18 mouse cellular contexts compared by ENCODE assay signal in the genomic region with DNA sequence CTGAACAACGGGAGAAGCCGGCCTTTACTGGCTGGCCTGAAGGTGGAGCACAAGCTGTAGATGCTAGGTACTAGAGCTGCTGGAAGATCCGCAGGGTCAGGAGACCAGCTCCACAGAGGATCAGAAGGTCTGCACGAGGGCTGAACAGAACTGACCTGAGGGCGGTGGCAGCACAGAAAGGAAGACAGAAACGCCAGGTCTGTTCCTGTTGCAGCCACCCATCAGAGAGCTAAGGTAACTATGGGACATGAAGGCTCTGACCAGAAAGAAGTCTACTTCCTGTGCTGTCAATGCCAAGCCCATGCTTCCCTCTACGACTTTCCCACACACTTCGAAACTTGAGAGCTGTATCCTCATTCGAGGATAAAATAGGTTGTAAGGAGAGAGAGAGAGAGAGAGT. TPM values are rescaled to one million over a fixed set of nuclear protein-coding genes. Genes with fewer than 3 reads are reported as not detected.
A peak's percentile ranks its signal among the peaks of the same experiment; 100 is the strongest.
DNase-seq lines count a peak whose midpoint lies in the region; ATAC-seq and TF ChIP-seq lines count a peak whose summit lies in the region.
"Had no signal": no experiment of that assay in that cellular context is flagged by ENCODE, and none has a peak within 500 bp of the region (broad histone marks: within the 10 kb centered on the region; RNA-seq: fewer than 3 reads in every experiment).

No protein-coding gene starts in this region.

- no peak overlapping the region for H3K9ac ChIP-seq in kidney, embryonic 16.5 days (replicated peaks; ENCODE audit: low read length)
- no peak overlapping the region for H3K9ac ChIP-seq in kidney, embryonic 14.5 days (ENCODE audit: low read depth, low read length)
- H3K9ac ChIP-seq in liver, postnatal 0 days (replicated peaks), result no peak overlapping the region
- H3K9ac ChIP-seq: forebrain, embryonic 13.5 days; heart, embryonic 15.5 days; lung, embryonic 15.5 days had no signal

- ATAC-seq in kidney, embryonic 16.5 days (ENCODE audit: low FRiP score, low TSS enrichment), result peak; percentile 40; the same call in 1 of the 2 replicates
- no peak for ATAC-seq in kidney, embryonic 14.5 days (ENCODE audit: low FRiP score, low TSS enrichment)
- no peak for ATAC-seq in liver, postnatal 0 days
- ATAC-seq: forebrain, embryonic 13.5 days had no signal

- peak; percentile 73 for DNase-seq in heart, adult 11 months
- DNase-seq in heart, postnatal 14 days, result no peak
- DNase-seq in ZHBTc4 (ENCODE audit: low read depth, low spot score), result peak; percentile 13
- DNase-seq in liver, postnatal 0 days, result no peak
- no peak for DNase-seq in thymus, postnatal 10 days (ENCODE audit: low spot score in 2 of 2)
- DNase-seq in layer of hippocampus, adult 9-11 months, result no peak
- DNase-seq: adrenal gland, adult 2 months; cerebellum, adult 11 months; cerebellum, postnatal 25 days; gastrocnemius, postnatal 36 days; right cerebral cortex, postnatal 14 days had no signal

- H3K4me1 ChIP-seq in kidney, embryonic 16.5 days (ENCODE audit: insufficient read depth, low read length), result no peaks in the 10 kb centered on the region
- no peaks in the 10 kb centered on the region for H3K4me1 ChIP-seq in kidney, embryonic 14.5 days (ENCODE audit: control insufficient read depth, insufficient read depth, low read length)
- no peaks in the 10 kb centered on the region; the same call in 1 of the 2 replicates for H3K4me1 ChIP-seq in liver, postnatal 0 days (ENCODE audit: insufficient read depth)
- H3K4me1 ChIP-seq: embryonic facial prominence, embryonic 10.5 days; hindbrain, embryonic 10.5 days; lung, embryonic 15.5 days had no signal

- no peaks in the 10 kb centered on the region for H3K36me3 ChIP-seq in kidney, embryonic 16.5 days (ENCODE audit: insufficient read depth, low read length)
- H3K36me3 ChIP-seq in kidney, embryonic 14.5 days (ENCODE audit: control insufficient read depth, insufficient read depth, low read length), result no peaks in the 10 kb centered on the region
- no peaks in the 10 kb centered on the region for H3K36me3 ChIP-seq in liver, postnatal 0 days (replicated peaks; ENCODE audit: insufficient read depth, low read length)
- H3K36me3 ChIP-seq: heart, embryonic 15.5 days; lung, embryonic 15.5 days had no signal

- no peak overlapping the region for H3K4me3 ChIP-seq in kidney, embryonic 16.5 days (ENCODE audit: low read length)
- no peak overlapping the region for H3K4me3 ChIP-seq in kidney, embryonic 14.5 days (ENCODE audit: low read length)
- no peak overlapping the region for H3K4me3 ChIP-seq in liver, postnatal 0 days (ENCODE audit: low read depth, low read length)
- H3K4me3 ChIP-seq: embryonic facial prominence, embryonic 10.5 days; forebrain, embryonic 13.5 days; heart, embryonic 15.5 days; hindbrain, embryonic 10.5 days; lung, embryonic 15.5 days had no signal

- no peak overlapping the region for H3K27ac ChIP-seq in kidney, embryonic 16.5 days (ENCODE audit: low read length)
- no peak overlapping the region for H3K27ac ChIP-seq in kidney, embryonic 14.5 days (ENCODE audit: low read depth, low read length)
- no peak overlapping the region for H3K27ac ChIP-seq in liver, postnatal 0 days (ENCODE audit: low read depth)
- H3K27ac ChIP-seq: embryonic facial prominence, embryonic 10.5 days; forebrain, embryonic 13.5 days; heart, embryonic 15.5 days; hindbrain, embryonic 10.5 days; lung, embryonic 15.5 days had no signal

- no peak for TF ChIP-seq EP300 in liver, postnatal 0 days (IDR thresholded peaks at IDR 0.05; ENCODE audit: low read depth)

- no peaks in the 10 kb centered on the region for H3K27me3 ChIP-seq in kidney, embryonic 16.5 days (ENCODE audit: insufficient read depth, low read length)
- H3K27me3 ChIP-seq in kidney, embryonic 14.5 days (ENCODE audit: control insufficient read depth, insufficient read depth, low read length), result no peaks in the 10 kb centered on the region
- no peaks in the 10 kb centered on the region for H3K27me3 ChIP-seq in liver, postnatal 0 days (ENCODE audit: insufficient read depth, low read length)
- H3K27me3 ChIP-seq: forebrain, embryonic 13.5 days; heart, embryonic 15.5 days; lung, embryonic 15.5 days had no signal

- 0 out of 2 replicates have a peak, but pooled peaks have one; percentile 10 for TF ChIP-seq CTCF in liver, postnatal 0 days (IDR thresholded peaks at IDR 0.05; ENCODE audit: low read depth)

- WGBS in kidney, embryonic 16.5 days, result 59% methylated on average over 9 of the region's 9 CpGs
- WGBS in kidney, embryonic 14.5 days, result 64% methylated on average over 9 of the region's 9 CpGs
- 45% methylated on average over 9 of the region's 9 CpGs for WGBS in liver, postnatal 0 days (ENCODE audit: insufficient replicate concordance)

- H3K4me2 ChIP-seq in kidney, embryonic 16.5 days (replicated peaks; ENCODE audit: low read depth, low read length), result no peak overlapping the region
- H3K4me2 ChIP-seq in kidney, embryonic 14.5 days (replicated peaks; ENCODE audit: low read depth, low read length), result no peak overlapping the region
- H3K4me2 ChIP-seq in liver, postnatal 0 days (ENCODE audit: low read depth, low read length), result no peak overlapping the region
- H3K4me2 ChIP-seq: forebrain, embryonic 13.5 days; heart, embryonic 15.5 days; lung, embryonic 15.5 days had no signal

- no peaks in the 10 kb centered on the region for H3K9me3 ChIP-seq in kidney, embryonic 16.5 days (ENCODE audit: low read length)
- no peaks in the 10 kb centered on the region for H3K9me3 ChIP-seq in kidney, embryonic 14.5 days (ENCODE audit: control insufficient read depth, low read length)
- no peaks in the 10 kb centered on the region for H3K9me3 ChIP-seq in liver, postnatal 0 days (ENCODE audit: low read length)
- H3K9me3 ChIP-seq: embryonic facial prominence, embryonic 10.5 days; forebrain, embryonic 13.5 days; heart, embryonic 15.5 days; hindbrain, embryonic 10.5 days; lung, embryonic 15.5 days had no signal

- intact Hi-C loops in heart, postnatal 14 days (cut with DNase I), result loop anchor here (5.0 kb wide), 2 partner anchors 51 to 151 kb away; partner anchors contain the start of gene Abhd12

RNA-seq across cellular contexts. Expression of gene Abhd12, which starts 53.3 kb away (rescaled TPM):
- 10 to 100 TPM; 34.9 to 39.7 TPM for total RNA-seq in heart, postnatal 14 days (2021)
- 71.0 and 74.1 TPM in 2 replicates for polyA plus RNA-seq in kidney, embryonic 16.5 days (2015; fragmentation: Nextera tagmentation; extraction: Ambion mirVana)
- 46.7 and 72.0 TPM in 2 replicates for polyA plus RNA-seq in kidney, embryonic 14.5 days (2014; fragmentation: Nextera tagmentation; extraction: Ambion mirVana)
- 24.5 and 25.6 TPM in 2 replicates for polyA plus RNA-seq in liver, postnatal 0 days (2015; fragmentation: Nextera tagmentation; extraction: Ambion mirVana)

RNA-seq across cellular contexts. Expression of gene Gins1, which starts 53.9 kb away (rescaled TPM):
- total RNA-seq in heart, postnatal 14 days (2021), result 1 to 10 TPM; 2.7 TPM
- 41.6 and 43.3 TPM in 2 replicates for polyA plus RNA-seq in kidney, embryonic 16.5 days (2015; fragmentation: Nextera tagmentation; extraction: Ambion mirVana)
- 62.8 and 77.8 TPM in 2 replicates for polyA plus RNA-seq in kidney, embryonic 14.5 days (2014; fragmentation: Nextera tagmentation; extraction: Ambion mirVana)
- polyA plus RNA-seq in liver, postnatal 0 days (2015; fragmentation: Nextera tagmentation; extraction: Ambion mirVana), result 16.6 and 18.7 TPM in 2 replicates

Comparison
In these comparisons a context has a peak if more than half of its experiments do, and no peak if none do; other contexts are left out.
1. DNase-seq: peak in heart, adult 11 months (single experiment) and ZHBTc4 (single experiment); none in heart, postnatal 14 days (0 of 2), liver, postnatal 0 days (single experiment), thymus, postnatal 10 days (0 of 2) and layer of hippocampus, adult 9-11 months (single experiment).